Mouse (Mus musculus): Measurements from ENCODE around the gene Dcdc2b.

Dcdc2b gene

DNA sequence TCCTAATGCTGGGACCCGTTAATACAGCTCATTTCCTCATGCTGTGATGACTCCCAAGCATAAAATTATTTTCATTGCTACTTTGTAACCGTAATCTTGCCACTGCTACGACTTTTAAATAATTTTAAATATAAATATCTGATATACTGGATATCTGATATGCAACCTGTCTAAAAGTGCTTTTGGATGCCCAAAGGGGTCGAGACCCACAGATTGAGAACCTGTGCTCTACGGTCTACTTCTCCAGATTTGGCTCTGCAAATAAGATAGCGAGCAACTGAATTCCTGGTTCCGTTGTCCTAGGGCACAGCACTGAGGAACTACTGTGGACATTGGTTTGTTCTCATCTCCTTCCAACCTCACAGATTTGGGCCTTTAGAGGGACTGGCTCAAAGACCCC, 36.4 kb downstream of the Dcdc2b start:
- no peak for DNase-seq (ENCODE audit: low read depth)

DNA sequence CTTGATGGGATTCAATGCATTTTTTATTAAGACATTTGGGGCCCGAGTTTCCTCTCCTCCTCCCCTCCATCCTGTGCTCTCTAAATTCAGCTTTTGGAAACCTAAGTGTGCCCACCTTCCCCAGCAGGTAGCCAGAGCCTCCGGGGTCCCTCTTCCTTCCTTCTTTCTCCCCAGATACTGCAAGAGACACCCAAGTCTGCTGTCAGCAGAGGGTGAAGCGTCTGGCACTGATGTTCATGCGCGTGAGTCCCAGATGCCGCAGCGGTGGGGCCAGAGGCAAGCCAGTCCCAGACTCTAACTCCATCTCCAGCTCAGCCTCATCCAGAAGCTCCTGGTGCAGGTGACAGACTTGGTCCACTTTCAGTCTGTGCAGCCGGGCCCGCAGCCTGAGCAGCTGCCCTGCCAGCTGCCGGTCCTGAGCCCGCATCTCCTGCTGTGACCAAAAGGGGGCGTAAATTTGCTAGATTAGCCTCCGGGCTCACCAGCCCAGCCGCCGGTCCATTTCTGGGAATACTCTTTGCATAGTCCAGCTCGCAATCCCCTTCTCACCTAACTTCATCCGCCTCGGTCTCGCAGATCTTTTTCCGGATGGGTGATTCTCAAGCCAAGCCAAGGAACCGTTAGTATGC, 37.1 kb downstream of the Dcdc2b start:
- no peak for DNase-seq (ENCODE audit: low read depth)

DNA sequence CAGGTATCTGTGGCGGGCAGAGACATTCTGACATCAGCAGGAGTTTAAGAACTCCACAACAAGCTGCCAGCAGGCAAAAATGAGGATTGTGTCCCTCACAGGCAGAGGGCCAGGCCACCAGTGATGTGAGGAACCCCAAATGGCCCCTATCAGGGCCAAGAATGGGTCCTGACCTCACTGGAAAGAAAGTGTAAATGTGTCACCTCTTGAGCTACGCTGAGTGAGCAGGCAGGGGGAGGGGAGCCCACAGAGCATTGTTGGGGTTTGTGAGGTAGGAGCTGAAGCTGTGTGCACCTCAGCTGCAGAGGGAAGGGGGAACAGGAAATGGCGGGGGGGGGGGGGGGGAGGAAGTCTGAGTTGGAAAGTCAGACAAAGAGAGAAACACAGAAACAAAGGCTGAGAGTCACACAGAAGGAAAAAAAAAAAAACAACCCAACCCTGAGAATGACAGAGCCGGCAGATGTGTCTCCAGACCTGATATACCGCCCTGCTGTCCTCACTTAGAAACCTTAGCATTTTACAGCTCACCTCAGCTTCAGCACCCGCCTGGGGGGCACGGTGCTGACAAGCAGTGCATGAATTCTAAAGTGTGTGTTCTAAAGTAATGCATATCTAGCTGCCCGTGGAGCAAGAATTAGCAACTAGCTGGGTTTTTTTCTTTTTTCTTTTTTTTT, 38.7 kb downstream of the Dcdc2b start:
- DNase-seq (ENCODE audit: low read depth) = no peak

DNA sequence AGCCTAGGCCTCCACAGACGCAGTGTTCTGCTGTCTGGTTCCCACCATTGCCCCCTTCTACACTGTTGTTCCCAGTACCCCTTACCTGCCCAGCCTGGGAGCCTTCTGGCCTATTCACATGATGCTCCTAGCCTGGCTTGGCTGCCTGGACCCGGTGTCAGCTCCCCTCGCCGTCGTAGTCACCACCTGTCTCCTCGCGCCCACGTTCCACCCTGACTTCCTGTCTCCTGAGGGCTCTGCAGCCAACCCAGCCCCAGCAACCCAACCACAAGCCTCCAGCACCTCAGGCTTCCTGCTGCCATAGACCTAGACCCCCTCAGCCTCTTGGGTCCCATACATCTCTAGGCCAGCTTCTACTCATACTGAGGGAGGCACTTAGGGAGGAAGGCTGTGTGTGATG, 40.6 kb downstream of the Dcdc2b start, which contains the start of gene Lck:
Lck (minus strand) TSS at position 212 of the 400 bp plus-strand sequence.
- DNase-seq (ENCODE audit: low read depth) = no peak

DNA sequence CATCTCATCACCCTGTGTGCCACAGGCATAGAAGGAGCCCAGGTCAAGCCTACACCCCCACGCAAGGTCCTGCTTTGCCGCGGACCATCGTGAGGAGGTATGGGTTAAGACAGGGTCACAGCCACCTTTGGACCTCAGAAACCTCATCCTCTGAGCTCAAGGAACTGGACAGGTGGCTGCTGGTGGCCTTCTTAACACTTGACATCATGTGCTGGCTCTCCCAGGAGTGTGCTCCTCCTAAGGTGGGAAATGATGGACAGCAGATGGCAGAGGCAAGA, 41.0 kb downstream of the Dcdc2b start:
- DNase-seq (ENCODE audit: low read depth) = no peak

DNA sequence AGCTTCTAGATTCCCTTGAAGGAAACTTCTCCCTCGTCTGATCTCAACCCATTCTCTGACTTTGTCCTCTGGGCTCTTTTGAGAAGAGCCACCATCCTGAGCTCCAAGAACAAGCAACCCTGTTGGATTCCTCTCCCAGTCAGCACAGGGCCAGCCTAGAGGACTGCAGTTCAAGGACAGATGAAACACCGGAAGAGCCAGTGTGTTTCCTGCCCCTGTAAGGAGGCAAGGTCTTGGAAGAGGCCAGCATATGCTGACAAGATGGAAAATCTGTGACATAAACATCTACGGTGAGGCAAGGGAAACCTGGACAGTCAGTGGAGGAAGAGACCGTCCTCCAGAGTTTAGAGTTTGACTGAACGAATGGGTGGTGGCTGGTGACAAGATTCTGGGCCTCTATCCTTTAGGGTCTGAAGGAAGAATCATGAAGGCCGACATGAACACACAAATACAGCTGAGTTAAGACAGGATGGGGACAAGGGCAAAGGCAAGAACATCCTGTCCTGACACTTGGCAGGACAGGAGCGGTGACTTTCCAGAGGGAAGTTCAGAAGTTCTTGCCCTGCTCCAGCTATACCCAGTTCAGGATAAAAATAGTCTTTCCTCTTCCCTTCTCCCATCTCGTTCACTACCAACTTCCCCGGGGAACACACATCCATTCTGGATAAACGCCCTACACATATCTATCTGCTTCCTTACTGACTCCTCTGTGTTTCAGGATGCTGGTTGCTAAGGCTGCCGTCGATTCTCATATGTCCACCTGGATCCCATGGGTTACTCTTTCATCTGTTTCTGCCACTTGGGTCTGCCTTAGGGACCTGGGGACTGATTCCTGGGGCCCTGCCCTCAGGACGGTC, 41.6 kb downstream of the Dcdc2b start:
- DNase-seq (ENCODE audit: low read depth) = no peak

DNA sequence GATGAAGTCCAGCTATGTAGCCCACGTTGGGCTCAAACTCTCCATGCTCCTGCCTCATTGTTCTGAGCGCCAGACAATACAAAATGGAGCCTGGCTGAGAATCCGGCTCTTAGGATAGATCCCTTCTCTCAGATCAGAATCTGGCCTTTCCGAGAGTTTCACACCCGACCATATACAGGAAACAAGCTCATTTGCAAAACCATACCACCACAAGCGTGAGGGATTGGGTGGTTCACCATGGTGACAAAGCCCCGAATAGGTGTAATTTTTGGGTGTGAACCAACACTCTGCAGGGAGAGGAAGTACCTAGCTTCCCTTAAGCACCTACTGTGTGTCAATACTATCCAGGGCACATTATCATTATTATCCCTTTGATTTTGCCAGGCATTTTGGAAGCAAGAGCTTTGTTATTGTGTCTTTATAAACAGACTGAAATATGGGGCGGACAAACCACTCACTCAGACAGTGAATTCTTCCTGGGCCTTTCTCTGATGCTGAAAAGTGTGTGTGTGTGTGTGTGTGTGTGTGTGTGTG, 42.4 kb downstream of the Dcdc2b start:
- no peak for DNase-seq (ENCODE audit: low read depth)

DNA sequence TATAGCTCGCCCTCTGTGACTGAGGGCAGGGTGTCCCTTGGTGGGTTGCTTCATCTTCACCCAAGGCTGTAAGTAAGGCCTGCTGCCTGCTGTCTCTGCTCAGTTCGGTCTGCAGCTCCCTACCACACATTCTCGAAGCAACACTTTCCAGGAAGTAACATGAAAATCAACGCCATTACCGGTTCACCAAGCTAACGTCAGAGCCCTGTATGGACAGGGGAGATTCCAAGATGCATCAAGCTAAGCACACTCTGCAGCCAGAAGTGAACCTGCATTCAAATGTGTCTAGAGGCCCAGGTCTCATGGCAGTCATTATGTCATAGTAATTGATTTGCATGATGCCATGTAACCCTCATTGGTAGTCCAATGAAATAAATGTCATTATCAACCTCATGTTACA, 44.0 kb downstream of the Dcdc2b start:
- DNase-seq (ENCODE audit: low read depth) = no peak

DNA sequence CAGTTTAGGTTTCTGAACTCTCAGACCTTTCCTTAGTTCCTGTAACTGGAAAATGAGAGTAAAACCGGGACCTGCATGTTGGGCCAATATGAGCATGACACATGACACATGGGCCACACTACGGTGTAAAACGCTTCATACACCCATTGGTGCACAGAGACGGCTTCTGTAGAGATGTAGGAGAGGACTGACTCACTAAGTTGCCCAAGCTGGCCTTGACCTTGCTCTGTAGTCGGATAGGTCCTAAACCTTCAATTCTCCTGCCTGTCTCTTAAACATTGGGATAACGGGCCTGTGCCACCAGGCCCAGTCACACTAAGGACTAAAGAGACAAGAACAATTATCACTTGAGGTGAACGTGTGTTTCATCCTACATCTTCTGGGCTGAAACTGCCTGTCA, 45.7 kb downstream of the Dcdc2b start:
- DNase-seq (ENCODE audit: low read depth) = no peak

DNA sequence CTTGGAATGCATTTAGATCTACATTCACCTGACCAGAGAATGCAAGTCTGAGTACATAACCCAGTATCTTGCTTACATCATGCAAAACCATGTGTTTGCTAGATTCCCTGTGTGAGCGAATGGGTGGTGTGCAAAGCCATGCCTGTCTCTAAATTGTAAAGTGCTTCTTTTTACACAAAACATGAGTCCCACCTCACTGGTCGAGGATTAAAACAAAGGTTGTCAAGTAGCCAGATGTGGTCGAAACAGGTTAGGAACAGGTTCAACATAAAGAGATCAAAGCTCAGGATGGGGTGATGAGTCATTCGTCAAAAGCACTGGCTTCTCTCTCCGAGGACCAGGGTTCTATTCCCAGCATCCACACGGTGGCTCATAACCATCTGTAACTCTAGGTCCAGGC, 48.9 kb downstream of the Dcdc2b start:
- no peak for DNase-seq (ENCODE audit: low read depth)

DNA sequence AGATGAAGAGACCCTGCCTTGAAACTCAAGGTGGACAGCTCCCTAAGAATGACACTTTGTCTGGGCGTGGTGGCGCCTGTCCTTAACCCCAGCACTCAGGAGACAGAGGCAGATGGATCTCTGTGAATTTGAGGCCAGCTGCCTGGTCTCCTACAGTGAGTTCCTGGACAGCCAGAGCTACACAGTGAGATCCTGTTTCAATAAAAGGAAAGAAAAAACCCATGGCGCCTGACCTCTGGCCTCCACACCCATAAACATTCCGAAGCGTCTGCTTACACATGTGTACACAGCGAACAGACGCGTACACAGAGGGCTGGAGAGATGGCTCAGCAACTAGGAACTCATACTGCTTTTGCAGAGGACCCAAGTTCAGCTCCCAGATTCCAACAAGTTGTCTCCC, 50.3 kb downstream of the Dcdc2b start:
- no peak for DNase-seq (ENCODE audit: low read depth)

DNA sequence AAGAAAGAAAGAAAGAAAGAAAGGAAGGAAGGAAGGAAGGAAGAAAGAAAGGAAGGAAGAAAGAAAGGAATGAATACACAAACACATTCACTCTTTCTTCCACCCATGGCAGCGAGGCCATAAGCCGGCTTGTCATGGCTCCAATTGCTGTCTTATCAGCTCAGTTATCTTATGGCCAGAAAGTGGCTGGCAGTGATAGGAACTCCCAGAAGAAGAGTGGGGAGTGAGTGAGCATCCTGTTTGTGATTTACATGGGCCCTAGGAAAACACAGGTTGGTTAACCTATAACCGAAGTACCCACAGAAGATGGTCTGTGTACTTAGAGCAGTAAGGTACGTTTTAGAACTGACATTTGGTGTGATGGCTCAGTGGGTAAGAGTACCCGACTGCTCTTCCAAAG, 52.9 kb downstream of the Dcdc2b start:
- no peak for DNase-seq (ENCODE audit: low read depth)
